Mouse (Mus musculus): ENCODE data around the gene Mis12. TPM values are rescaled to one million over a fixed set of nuclear protein-coding genes. Genes with fewer than 3 reads are reported as not detected.
A peak's percentile ranks its signal among the peaks of the same experiment; 100 is the strongest.

Gene Mis12
- total RNA-seq, 2 experiments from 2014 or later, result 21.8 to 26.3 TPM

DNA sequence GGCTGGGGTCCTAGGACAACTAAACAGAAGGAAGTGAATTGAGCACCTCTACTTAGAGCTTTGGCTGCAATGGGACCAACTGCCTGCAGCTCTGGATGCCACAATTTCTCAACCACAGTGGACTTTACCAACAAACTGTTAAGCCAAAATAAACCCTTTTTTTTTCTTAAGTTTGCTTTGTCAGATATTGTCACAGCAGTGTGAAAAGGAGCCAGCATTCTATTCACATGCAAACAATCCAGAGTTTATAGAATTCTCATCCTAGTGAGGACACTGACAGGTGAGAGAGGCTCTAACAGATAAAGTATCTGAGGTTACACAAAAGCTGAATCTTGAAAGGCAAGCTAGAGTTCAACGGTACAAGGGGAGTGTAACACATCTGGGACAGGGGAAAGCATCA is 2.4 kb upstream of the Mis12 start:
- DNase-seq, result no peak

DNA sequence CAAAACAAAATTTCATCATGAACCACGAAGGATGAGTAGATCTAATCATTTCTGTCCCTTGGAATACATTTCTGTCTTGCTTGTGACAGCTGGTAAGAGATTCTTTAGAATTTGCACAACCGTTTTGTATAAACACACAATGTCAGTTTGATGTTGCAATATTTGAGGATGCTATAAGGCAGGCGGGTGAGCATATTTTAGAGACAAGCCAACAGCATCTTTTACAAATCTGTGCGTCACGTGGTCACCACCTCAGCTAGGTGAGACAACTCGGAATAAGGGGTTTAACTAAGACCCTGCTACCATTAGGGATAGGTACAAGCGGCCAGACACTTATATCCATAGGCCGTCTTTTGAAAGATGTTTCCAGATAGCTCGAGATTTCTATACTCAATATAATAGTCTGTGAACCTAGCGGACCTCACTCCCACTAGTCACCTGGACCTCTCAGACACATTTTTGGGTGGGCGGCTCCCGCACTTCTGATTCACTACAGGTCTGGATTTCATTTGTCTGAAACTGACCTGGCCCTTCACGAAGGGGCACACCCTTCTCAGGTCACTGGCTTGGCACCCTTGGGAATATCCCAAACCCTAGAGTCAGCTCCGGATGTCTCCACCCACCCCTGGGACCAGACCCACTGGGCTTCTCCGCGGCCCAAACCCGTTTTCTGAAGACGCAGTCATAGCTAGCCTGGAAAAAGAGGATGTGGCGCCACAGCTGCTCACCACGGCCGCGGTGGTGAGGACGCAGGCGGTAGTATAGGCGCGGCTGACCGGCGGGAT is 803 bp upstream of the Mis12 start:
- no peak for DNase-seq

- no peak for DNase-seq
Observed at GRCm38 (mm10) chr11:71028280-71028679, 8.9 kb downstream of the Mis12 start.

DNA sequence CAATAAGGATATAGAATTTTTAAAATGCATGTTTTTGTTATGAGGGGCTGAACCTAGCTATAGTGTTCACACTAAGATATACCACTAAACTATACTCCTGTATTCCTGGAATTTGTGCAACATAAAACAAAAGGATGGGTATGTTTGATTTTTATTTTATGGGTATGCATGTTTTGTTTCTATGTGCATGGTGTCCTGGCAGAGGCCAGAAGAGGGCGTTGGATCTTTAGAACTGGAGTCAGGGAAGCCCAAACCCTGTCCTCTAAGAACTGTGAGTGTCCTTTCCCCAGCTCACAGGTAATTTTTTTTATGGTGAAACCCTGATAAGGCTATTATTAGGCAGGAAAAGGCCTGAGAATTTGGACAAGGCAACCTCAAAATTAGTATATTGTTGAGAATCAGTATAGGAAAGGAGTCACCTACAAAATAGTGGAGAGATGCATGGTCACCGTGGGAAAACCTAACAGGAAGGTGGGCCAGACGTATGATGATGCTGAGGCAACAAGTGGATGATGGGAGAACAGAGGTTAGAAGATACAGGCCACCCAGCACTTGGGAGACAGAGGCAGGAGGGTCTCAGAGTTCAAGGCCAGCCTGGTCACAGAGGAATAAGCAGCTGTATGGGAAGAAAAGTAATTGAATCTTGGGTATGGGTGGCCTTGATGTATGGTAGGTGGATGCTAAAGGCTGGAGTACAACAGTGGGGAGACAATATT is 10.2 kb downstream of the Mis12 start:
- DNase-seq, result no peak

GRCm38 (mm10) chr11:71032070-71032469 is 12.7 kb downstream of the Mis12 start:
- no peak for DNase-seq

- no peak for DNase-seq
Observed at GRCm38 (mm10) chr11:71032491-71033162, 13.2 kb downstream of the Mis12 start.

DNA sequence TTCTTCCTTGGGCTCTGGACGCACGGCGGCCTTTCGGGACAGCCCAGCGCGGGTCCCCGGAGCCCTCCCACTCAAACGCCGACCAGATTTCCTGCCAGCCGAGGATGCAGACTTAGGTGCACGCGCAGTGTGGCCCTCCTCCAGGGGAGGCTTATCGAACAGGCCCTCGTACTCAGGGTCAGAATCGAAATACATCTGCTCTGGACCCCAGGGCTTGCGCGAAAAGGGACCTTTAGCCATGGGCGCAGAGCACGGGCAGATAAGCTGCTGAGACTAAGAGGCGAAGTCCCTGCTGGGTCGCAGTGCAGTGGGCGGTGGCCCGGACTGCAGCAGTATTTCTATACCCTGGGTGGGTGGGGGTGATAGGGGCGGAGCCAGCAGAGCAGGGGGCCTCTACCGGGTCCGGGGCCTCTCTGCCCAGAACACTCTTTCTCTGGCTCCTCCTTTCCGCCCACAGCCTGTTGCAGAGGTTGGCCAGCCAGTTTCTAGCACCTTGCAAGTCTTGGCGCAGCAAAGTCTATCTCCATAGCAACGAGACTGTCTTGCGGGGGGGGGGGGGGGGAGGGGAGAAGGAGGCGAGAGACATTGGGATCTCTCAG is 13.9 kb downstream of the Mis12 start, which contains the start of gene 6330403K07Rik:
TSS of gene 6330403K07Rik (minus strand) at position 351 of the 599 bp plus-strand sequence.
- DNase-seq, result peak in 1 of 2 experiments; percentile 23

GRCm38 (mm10) chr11:71039526-71040298 is 20.3 kb downstream of the Mis12 start:
- DNase-seq, result peak; percentile 32 to 52

DNA sequence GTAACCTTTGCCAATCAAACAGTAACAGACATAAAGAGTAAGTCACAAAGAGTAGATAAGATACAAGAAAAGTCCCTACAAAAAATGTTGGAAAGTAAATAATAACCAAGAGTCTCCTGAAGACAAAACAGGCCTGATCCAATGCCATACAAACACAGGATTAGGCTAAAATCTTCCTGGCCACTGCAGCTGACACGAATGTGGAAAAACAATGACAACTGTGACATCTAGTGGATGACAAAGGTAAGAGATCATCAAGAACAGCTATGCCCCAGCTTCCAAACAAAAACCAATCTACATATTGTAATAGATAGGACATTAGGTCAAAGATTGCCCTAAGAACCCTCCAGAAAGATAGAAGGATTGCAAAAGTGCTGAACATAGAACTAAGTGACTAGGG is 33.1 kb downstream of the Mis12 start:
- DNase-seq, result peak; percentile 11 to 16

- DNase-seq, result no peak
Observed at GRCm38 (mm10) chr11:71076342-71076741, 56.9 kb downstream of the Mis12 start.

Other genes starting within 250 kb of the Mis12 start
- 1 to 10 TPM; 1.2 to 1.3 TPM for gene Scimp, start 207.0 kb upstream of the Mis12 start, total RNA-seq (2021)
- gene Rabep1, start 174.8 kb upstream of the Mis12 start, total RNA-seq (2021), result 100 to 1,000 TPM; 144 to 170 TPM
- 10 to 100 TPM; 56.0 to 60.3 TPM for gene Nup88, start 49.6 kb upstream of the Mis12 start, total RNA-seq (2021)
- gene Rpain, start 49.4 kb upstream of the Mis12 start, total RNA-seq (2021), result 10 to 100 TPM; 23.8 to 26.0 TPM
- gene C1qbp, start 36.6 kb upstream of the Mis12 start, total RNA-seq (2021), result 100 to 1,000 TPM; 231 to 240 TPM
- gene Dhx33, start 15.2 kb upstream of the Mis12 start, total RNA-seq (2021), result 10 to 100 TPM; 28.4 to 31.4 TPM
- 10 to 100 TPM; 71.1 to 92.2 TPM for gene Derl2, start 230 bp downstream of the Mis12 start, total RNA-seq (2021)
- 1 to 10 TPM; 7.3 to 7.4 TPM for gene 6330403K07Rik, start 13.9 kb downstream of the Mis12 start, total RNA-seq (2021)
- gene Nlrp1a, start 125.1 kb downstream of the Mis12 start, total RNA-seq (2021), result 1 to 10 TPM; 1.7 to 2.0 TPM
- under 1 TPM; 0.30 TPM for gene Nlrp1b, start 211.1 kb downstream of the Mis12 start, total RNA-seq (2021)